ENCODE assay signal across 8 mouse cellular contexts in the genomic region with DNA sequence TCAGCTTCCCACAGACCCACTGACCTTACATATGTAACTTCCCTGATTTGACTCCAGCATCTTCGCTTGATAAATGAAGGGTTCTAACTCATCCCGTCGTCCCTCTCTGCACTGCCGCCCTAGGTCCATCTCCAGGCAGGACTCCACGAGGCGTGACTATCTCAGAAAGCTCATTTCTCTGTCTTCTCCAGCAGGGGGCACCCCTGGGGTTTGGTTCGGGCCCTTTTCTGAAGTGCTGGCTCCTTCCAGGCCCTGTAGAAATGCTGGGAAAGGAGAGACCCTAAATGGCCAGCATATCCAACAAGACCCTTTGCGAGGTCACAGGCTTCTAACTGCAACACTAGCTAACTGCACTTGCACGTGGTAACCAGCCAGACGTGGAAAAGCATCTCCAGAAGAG. TPM values are rescaled to one million over a fixed set of nuclear protein-coding genes. Genes with fewer than 3 reads are reported as not detected.
A peak's percentile ranks its signal among the peaks of the same experiment; 100 is the strongest.
DNase-seq lines count a peak whose midpoint lies in the region; ATAC-seq and TF ChIP-seq lines count a peak whose summit lies in the region.

No protein-coding gene starts in this region.

- TF ChIP-seq CTCF in heart, adult 2 months (IDR thresholded peaks at IDR 0.05), result peak; percentile 70
- peak; percentile 76; the same call in 1 of the 2 replicates for TF ChIP-seq CTCF in thymus, adult 2 months (IDR thresholded peaks at IDR 0.05; ENCODE audit: borderline replicate concordance, control insufficient read depth, extremely low read depth, insufficient read depth, low read length, poor library complexity)

- no peaks in the 10 kb centered on the region for H3K36me3 ChIP-seq in heart, adult 2 months (ENCODE audit: control insufficient read depth, insufficient read depth, low read length)
- no peaks in the 10 kb centered on the region for H3K36me3 ChIP-seq in liver, embryonic 12.5 days
- H3K36me3 ChIP-seq in thymus, adult 2 months (ENCODE audit: control insufficient read depth, insufficient read depth, low read length), result no peaks in the 10 kb centered on the region

- ATAC-seq in liver, embryonic 12.5 days, result peak; percentile 46
- peak; percentile 83 for ATAC-seq in neutrophil, adult 5-6 weeks (ENCODE audit: extremely low read depth, insufficient number of reproducible peaks, low FRiP score, poor library complexity, severe bottlenecking)

- H3K9ac ChIP-seq in heart, adult 2 months (ENCODE audit: low read depth, low read length), result no peak overlapping the region
- no peak overlapping the region for H3K9ac ChIP-seq in liver, embryonic 12.5 days

- no peaks in the 10 kb centered on the region for H3K79me2 ChIP-seq in heart, adult 2 months (replicated peaks; ENCODE audit: control insufficient read depth, insufficient read depth, low read length)

- H3K4me2 ChIP-seq in liver, embryonic 12.5 days, result no peak overlapping the region

- no peak for TF ChIP-seq POLR2A in heart, adult 2 months (IDR thresholded peaks at IDR 0.05; ENCODE audit: insufficient read depth, low read depth, low read length)
- no peak for TF ChIP-seq POLR2A in thymus, adult 2 months (IDR thresholded peaks at IDR 0.05; ENCODE audit: control insufficient read depth, extremely low read depth, insufficient read depth, low read length, poor library complexity)

- no peaks in the 10 kb centered on the region for H3K27me3 ChIP-seq in heart, adult 2 months (ENCODE audit: control insufficient read depth, insufficient read depth, low read length)
- no peaks in the 10 kb centered on the region for H3K27me3 ChIP-seq in liver, embryonic 12.5 days (replicated peaks)
- H3K27me3 ChIP-seq in thymus, adult 2 months (ENCODE audit: control insufficient read depth, insufficient read depth, low read length), result no peaks in the 10 kb centered on the region

- H3K4me1 ChIP-seq in heart, adult 2 months (ENCODE audit: control insufficient read depth, insufficient read depth, low read length), result no peaks in the 10 kb centered on the region
- no peaks in the 10 kb centered on the region for H3K4me1 ChIP-seq in liver, embryonic 12.5 days
- H3K4me1 ChIP-seq in thymus, adult 2 months (replicated peaks; ENCODE audit: control insufficient read depth, insufficient read depth, low read length), result no peaks in the 10 kb centered on the region; the same call in 1 of the 2 replicates

- peak; percentile 65 for DNase-seq in 416B (ENCODE audit: low read depth)
- DNase-seq in adrenal gland, adult (ENCODE audit: inconsistent age in 2 of 2, low spot score in 1 of 2), result peak; percentile 67 to 88
- peak; percentile 82 for DNase-seq in embryo, embryonic 11 days
- DNase-seq in heart, adult 2 months, result peak; percentile 60 to 62
- peak; percentile 20 for DNase-seq in kidney, adult 9 months
- DNase-seq in thymus, adult 2 months, result peak; percentile 50

- H3K9me3 ChIP-seq in liver, embryonic 12.5 days (replicated peaks), result peaks cover 9% of the 10 kb centered on the region; the same call in 1 of the 2 replicates

- no peak overlapping the region for H3K27ac ChIP-seq in heart, adult 2 months
- H3K27ac ChIP-seq in liver, embryonic 12.5 days, result no peak overlapping the region
- no peak overlapping the region for H3K27ac ChIP-seq in thymus, adult 2 months (ENCODE audit: control insufficient read depth, insufficient read depth, low read length)

- no peak overlapping the region for H3K4me3 ChIP-seq in heart, adult 2 months
- H3K4me3 ChIP-seq in liver, embryonic 12.5 days, result no peak overlapping the region
- no peak overlapping the region for H3K4me3 ChIP-seq in thymus, adult 2 months (ENCODE audit: control insufficient read depth, insufficient read depth, low read length)

- TF ChIP-seq EP300 in heart, adult 2 months (IDR thresholded peaks at IDR 0.05; ENCODE audit: insufficient read depth, low read depth, low read length), result no peak

- intact Hi-C loops in heart, adult 2 months (cut with DNase I), result loop anchor here (2.0 kb wide), 1 partner anchor 101 kb away; no protein-coding TSS in a partner anchor

- 2% methylated on average over 10 of the region's 10 CpGs for WGBS in heart, adult 2 months
- WGBS in liver, embryonic 12.5 days (ENCODE audit: insufficient replicate concordance), result 4% methylated on average over 10 of the region's 10 CpGs
- 5% methylated on average over 10 of the region's 10 CpGs for WGBS in thymus, adult 2 months

RNA-seq across cellular contexts. Expression of gene Sfrp2, which starts 31.7 kb away (rescaled TPM):
- 1 to 10 TPM; 3.2 to 4.9 TPM for total RNA-seq in heart, adult 2 months (2021)
- polyA plus RNA-seq in heart, adult 2 months (2012; rRNA removed), result 13.4 and 20.2 TPM in 2 replicates
- 10.9 and 13.4 TPM in 2 replicates for polyA plus RNA-seq in liver, embryonic 12.5 days (2016; fragmentation: Nextera tagmentation; extraction: Ambion mirVana)
- not detected in 2 replicates for total RNA-seq in neutrophil, adult 5-6 weeks (2017)
- polyA plus RNA-seq in thymus, adult 2 months (2012; rRNA removed), result 7.2 and 12.8 TPM in 2 replicates

RNA-seq across cellular contexts. Expression of gene Tlr2, which starts 43.7 kb away (rescaled TPM):
- 1 to 10 TPM; 2.0 to 2.6 TPM for total RNA-seq in heart, adult 2 months (2021)
- 1.4 and 2.6 TPM in 2 replicates for polyA plus RNA-seq in heart, adult 2 months (2012; rRNA removed)
- 3.0 and 3.2 TPM in 2 replicates for polyA plus RNA-seq in liver, embryonic 12.5 days (2016; fragmentation: Nextera tagmentation; extraction: Ambion mirVana)
- 49.6 and 54.5 TPM in 2 replicates for total RNA-seq in neutrophil, adult 5-6 weeks (2017)
- polyA plus RNA-seq in thymus, adult 2 months (2012; rRNA removed), result 4.0 and 4.1 TPM in 2 replicates

Comparison
In these comparisons a context has a peak if more than half of its experiments do, and no peak if none do; other contexts are left out.
1. DNase-seq: peak in every context shown above with its lines; median percentile 82 in embryo, embryonic 11 days; 78 in adrenal gland, adult; 65 in 416B; 61 in heart, adult 2 months; 50 in thymus, adult 2 months; 20 in kidney, adult 9 months.